Mouse (Mus musculus) forebrain, embryonic 14.5 days (tissue): ENCODE data around the gene Tango6. TPM values are rescaled to one million over a fixed set of nuclear protein-coding genes. Genes with fewer than 3 reads are reported as not detected.
"Not testable (repeated sequence)": the region's sequence is repeated elsewhere in the genome, so short reads cannot be mapped to it uniquely, and the experiment has no call there.

Experiments
- ATAC-seq: fragments of 200-750 bp; cut with Nextera tagmentation; 2 replicates; pipeline ENCODE4 v1.8.0; 2017; ENCODE audit warnings: mild to moderate bottlenecking, moderate library complexity
- DNase-seq: peaks from one replicate; pipeline ENCODE4 v3.0.0-alpha.2; 2015; ENCODE audit warnings: low spot score
- H3K27ac ChIP-seq: fragments of 300-500 bp; sonication (generic); 2 replicates; pipeline ENCODE4 v1.5.1; 2014; ENCODE audit warnings: low read depth, mild to moderate bottlenecking, control low read depth, low read length, moderate library complexity
- H3K27me3 ChIP-seq: fragments of 300-500 bp; sonication (generic); replicated peaks from 2 replicates; pipeline ENCODE4 v1.6.1; 2014; ENCODE audit warnings: low read length, control low read depth, mixed read lengths; ENCODE audit not compliant: control insufficient read depth, insufficient read depth
- H3K36me3 ChIP-seq: fragments of 300-500 bp; sonication (generic); 2 replicates; pipeline ENCODE4 v1.6.1; 2014; ENCODE audit warnings: low read length, control low read depth; ENCODE audit not compliant: control insufficient read depth, insufficient read depth
- H3K4me1 ChIP-seq: fragments of 300-500 bp; sonication (generic); 2 replicates; pipeline ENCODE4 v1.6.1; 2014; ENCODE audit warnings: antibody characterized with exemption, low read length, control low read depth; ENCODE audit not compliant: control insufficient read depth, insufficient read depth
- H3K4me2 ChIP-seq: fragments of 300-500 bp; sonication (generic); 2 replicates; pipeline ENCODE4 v1.6.1; 2014; ENCODE audit warnings: mild to moderate bottlenecking, control low read depth, low read length
- H3K4me3 ChIP-seq: fragments of 300-500 bp; sonication (generic); 2 replicates; pipeline ENCODE4 v1.5.1; 2014; ENCODE audit warnings: low read depth, low read length, control low read depth
- H3K9ac ChIP-seq: fragments of 300-500 bp; sonication (generic); 2 replicates; pipeline ENCODE4 v1.6.1; 2014; ENCODE audit warnings: mild to moderate bottlenecking, low read length, control low read depth, moderate library complexity
- H3K9me3 ChIP-seq: fragments of 300-500 bp; sonication (generic); replicated peaks from 2 replicates; pipeline ENCODE4 v1.6.1; 2016; ENCODE audit warnings: low read length, control low read depth, mixed read lengths; ENCODE audit not compliant: control insufficient read depth
- WGBS: fragments of 180-500 bp; shearing (Covaris S2); extraction: QIAGEN DNeasy Blood & Tissue Kit; methylation state at CpG from one replicate; pipeline ENCODE4 v1.1.7; 2014; 5-methylcytosine and 5-hydroxymethylcytosine counted together
- polyA plus RNA-seq: library from polyadenylated mRNA; unstranded; fragments of >200 nt; fragmentation: Nextera tagmentation; extraction: Ambion mirVana; gene quantifications from 2 replicates; pipeline ENCODE4 v1.2.1, GENCODE M21; 2014

Tango6 gene
- polyA plus RNA-seq, 1 experiment from 2014 or later, result 2.4 TPM

DNA sequence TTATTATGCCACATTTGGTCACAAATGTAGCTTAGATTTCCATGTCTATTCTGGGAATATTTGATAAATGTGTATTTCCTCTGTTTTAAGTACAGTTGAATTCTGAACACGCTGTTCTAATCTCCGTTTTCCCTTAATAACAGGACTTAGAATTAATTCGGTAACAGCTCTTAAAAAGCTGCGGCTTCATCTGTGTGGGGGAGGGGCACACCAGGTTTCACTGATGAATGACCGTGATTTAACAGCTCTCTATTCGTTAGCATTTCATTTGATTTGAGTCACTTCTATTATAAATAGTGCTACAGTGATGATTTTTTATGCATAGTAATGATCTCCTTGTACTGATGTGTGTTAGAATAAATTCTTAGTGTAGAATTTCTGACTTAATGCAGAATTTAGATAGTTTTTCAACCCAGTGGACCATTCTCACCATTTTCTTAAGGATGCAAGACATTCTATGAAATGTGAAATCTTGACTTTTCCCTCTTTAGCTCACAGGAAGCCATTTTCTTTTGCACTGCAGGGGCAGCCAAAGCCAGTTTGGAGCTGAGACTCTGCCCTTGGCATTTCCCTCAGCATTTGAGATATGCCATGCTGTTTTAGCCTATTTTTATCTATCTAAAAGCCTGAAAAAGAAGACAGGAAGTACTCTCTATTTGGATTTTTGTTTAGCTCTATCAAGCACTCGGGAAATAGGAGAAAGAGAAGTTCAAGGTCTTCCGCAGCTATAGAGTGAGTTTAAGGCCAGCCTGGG is 91.9 kb downstream of the Tango6 start:
- Histone ChIP-seq H3K9ac (no peak overlapping the region), H3K4me2 (no peak overlapping the region), H3K27ac (peak overlapping the region; percentile 52; the same call in 1 of the 2 replicates), H3K4me3 (no peak overlapping the region), H3K9me3 (no peaks in the 10 kb centered on the region), H3K27me3 (no peaks in the 10 kb centered on the region), H3K36me3 (no peaks in the 10 kb centered on the region), H3K4me1 (no peaks in the 10 kb centered on the region)
- 42% methylated on average over 8 of the region's 8 CpGs for WGBS
- DNase-seq, result peak; percentile 68
- ATAC-seq, result no peak

DNA sequence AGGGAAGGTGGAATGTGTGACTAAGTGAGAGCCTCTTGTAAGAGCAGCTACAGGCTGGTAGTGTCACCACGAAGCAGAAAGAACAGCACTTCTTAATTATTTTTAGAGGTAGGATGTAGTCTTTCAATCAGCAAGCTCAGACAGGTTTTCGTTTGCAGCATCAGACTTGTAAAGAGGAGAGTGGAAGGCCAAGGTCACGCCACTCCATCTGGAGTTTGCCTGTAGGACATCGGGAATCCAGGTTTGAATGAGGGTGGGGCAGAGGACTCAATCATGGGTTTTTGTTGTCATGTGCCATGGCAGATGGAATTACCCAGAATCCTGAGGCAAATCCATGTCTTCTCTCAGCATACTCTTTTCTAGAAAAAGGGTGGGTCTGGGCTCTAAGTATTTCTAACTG is 106.8 kb downstream of the Tango6 start:
- no peak overlapping the region for H3K4me3 ChIP-seq
- no peaks in the 10 kb centered on the region for H3K27me3 ChIP-seq
- 31% methylated on average over 4 of the region's 4 CpGs for WGBS
- H3K27ac ChIP-seq, result no peak overlapping the region
- no peaks in the 10 kb centered on the region for H3K4me1 ChIP-seq
- no peaks in the 10 kb centered on the region for H3K9me3 ChIP-seq
- DNase-seq (no peak), ATAC-seq (no peak)
- H3K9ac ChIP-seq, result no peak overlapping the region
- no peak overlapping the region for H3K4me2 ChIP-seq
- H3K36me3 ChIP-seq, result no peaks in the 10 kb centered on the region

- no peak overlapping the region for H3K27ac ChIP-seq
- H3K27me3 ChIP-seq, result no peaks in the 10 kb centered on the region
- H3K4me2 ChIP-seq, result no peak overlapping the region
- H3K4me3 ChIP-seq, result no peak overlapping the region
- H3K9ac ChIP-seq, result no peak overlapping the region
- 89% methylated on average over 2 of the region's 2 CpGs for WGBS
- H3K4me1 ChIP-seq, result no peaks in the 10 kb centered on the region
- H3K9me3 ChIP-seq, result no peaks in the 10 kb centered on the region
- ATAC-seq (no peak), DNase-seq (no peak)
- no peaks in the 10 kb centered on the region for H3K36me3 ChIP-seq
Measured at GRCm38 (mm10) chr8:106794820-106795219, 112.0 kb downstream of the Tango6 start.

- H3K36me3 ChIP-seq, result no peaks in the 10 kb centered on the region
- WGBS, result 57% methylated on average over 1 of the region's 1 CpGs
- no peak overlapping the region for H3K4me2 ChIP-seq
- no peak overlapping the region for H3K27ac ChIP-seq
- H3K4me3 ChIP-seq, result no peak overlapping the region
- H3K9me3 ChIP-seq, result no peaks in the 10 kb centered on the region
- H3K27me3 ChIP-seq, result no peaks in the 10 kb centered on the region
- H3K9ac ChIP-seq, result no peak overlapping the region
- H3K4me1 ChIP-seq, result no peaks in the 10 kb centered on the region
- no peak for ATAC-seq
- DNase-seq, result no peak
Measured at GRCm38 (mm10) chr8:106799821-106800220, 117.0 kb downstream of the Tango6 start.

DNA sequence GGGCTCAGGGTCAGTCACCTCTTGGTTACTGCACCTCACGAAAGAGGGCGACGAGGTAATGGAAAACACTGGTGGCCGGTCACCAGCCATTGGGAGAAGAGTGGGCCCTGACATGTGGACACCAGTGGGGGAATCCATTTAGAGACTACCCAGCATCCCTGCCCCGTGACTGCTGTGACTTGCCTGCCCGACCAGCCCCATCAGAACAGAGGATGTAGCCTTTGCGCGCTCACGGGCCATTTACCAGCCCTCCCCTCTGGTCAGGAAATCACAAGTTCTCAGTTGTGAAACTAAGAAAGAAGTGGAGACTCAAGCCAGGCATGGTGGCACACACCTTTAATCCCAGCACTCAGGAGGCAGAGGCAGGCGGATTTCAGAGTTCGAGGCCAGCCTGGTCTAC is 118.4 kb downstream of the Tango6 start:
- Histone ChIP-seq H3K4me3 (no peak overlapping the region), H3K4me2 (no peak overlapping the region), H3K9ac (no peak overlapping the region), H3K9me3 (no peaks in the 10 kb centered on the region), H3K36me3 (no peaks in the 10 kb centered on the region), H3K27ac (no peak overlapping the region), H3K4me1 (no peaks in the 10 kb centered on the region), H3K27me3 (no peaks in the 10 kb centered on the region)
- ATAC-seq (no peak), DNase-seq (no peak)
- 93% methylated on average over 11 of the region's 11 CpGs for WGBS

DNA sequence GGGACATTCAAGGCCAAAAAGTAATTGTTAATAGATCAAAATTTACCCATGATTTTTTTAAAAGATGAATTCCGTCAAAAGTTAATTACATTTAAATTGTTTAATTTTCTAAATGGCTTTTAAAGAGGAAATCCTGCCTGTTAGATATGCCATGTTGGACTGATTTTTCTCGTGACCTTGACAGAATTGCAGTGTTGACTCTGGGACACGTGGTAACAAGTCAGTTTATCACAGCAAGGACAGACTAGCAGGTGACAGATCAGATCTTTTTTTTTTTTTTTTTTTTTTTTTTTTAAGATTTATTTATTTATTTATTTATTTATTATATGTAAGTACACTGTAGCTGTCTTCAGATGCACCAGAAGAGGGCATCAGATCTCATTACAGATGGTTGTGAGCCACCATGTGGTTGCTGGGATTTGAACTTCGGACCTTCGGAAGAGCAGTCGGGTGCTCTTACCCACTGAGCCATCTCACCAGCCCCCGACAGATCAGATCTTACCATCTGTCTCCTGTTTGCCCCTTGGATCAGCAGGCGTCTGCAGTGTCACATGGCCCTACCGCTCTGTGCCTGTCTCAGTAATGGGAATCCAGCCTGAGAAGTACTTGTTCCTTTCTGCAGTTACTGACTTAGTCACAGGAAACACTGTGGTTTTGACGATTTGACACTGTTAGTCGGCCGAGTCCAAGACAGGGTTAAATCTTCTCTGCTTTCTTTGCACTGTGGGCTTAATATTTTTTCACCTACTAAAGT is 119.7 kb downstream of the Tango6 start:
- WGBS, result 90% methylated on average over 12 of the region's 12 CpGs
- H3K9ac ChIP-seq, ATAC-seq, H3K27ac ChIP-seq, H3K27me3 ChIP-seq, H3K4me2 ChIP-seq, H3K36me3 ChIP-seq, DNase-seq, H3K4me1 ChIP-seq, H3K4me3 ChIP-seq, H3K9me3 ChIP-seq: not testable (repeated sequence)

GRCm38 (mm10) chr8:106805859-106806258 is 123.0 kb downstream of the Tango6 start:
- Histone ChIP-seq H3K4me3 (no peak overlapping the region), H3K9me3 (no peaks in the 10 kb centered on the region), H3K9ac (no peak overlapping the region), H3K36me3 (no peaks in the 10 kb centered on the region), H3K27ac (no peak overlapping the region), H3K4me2 (no peak overlapping the region), H3K4me1 (no peaks in the 10 kb centered on the region), H3K27me3 (no peaks in the 10 kb centered on the region)
- no peak for ATAC-seq
- no peak for DNase-seq
- WGBS, result 90% methylated on average over 3 of the region's 3 CpGs

- ATAC-seq (no peak), DNase-seq (no peak)
- Histone ChIP-seq H3K36me3 (no peaks in the 10 kb centered on the region), H3K4me3 (no peak overlapping the region), H3K9ac (no peak overlapping the region), H3K4me2 (no peak overlapping the region), H3K9me3 (no peaks in the 10 kb centered on the region), H3K27ac (no peak overlapping the region), H3K4me1 (no peaks in the 10 kb centered on the region), H3K27me3 (no peaks in the 10 kb centered on the region)
- 83% methylated on average over 4 of the region's 4 CpGs for WGBS
Measured at GRCm38 (mm10) chr8:106807461-106807860, 124.6 kb downstream of the Tango6 start.

DNA sequence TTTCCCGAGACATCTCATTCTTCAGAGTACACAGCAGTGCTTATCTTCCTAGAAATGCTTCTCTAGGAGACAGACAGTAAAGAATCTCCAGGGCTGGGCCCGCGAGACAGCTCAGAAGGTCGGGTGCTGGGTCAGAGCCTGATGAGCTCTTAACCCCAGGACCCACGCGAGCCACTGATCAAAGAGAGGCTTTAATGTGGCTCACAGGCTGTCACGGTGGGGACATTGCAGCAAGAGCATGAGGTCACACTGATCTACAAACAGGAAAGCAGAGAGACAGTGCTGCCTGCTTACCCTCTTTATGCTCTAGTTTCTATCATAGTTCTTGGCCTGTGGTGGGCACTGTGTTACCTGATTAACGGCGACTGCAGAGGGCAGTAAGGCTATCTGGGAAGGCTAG is 126.9 kb downstream of the Tango6 start:
- Histone ChIP-seq H3K9me3 (no peaks in the 10 kb centered on the region), H3K27ac (no peak overlapping the region), H3K27me3 (no peaks in the 10 kb centered on the region), H3K9ac (no peak overlapping the region), H3K4me3 (no peak overlapping the region), H3K36me3 (no peaks in the 10 kb centered on the region), H3K4me1 (no peaks in the 10 kb centered on the region), H3K4me2 (no peak overlapping the region)
- 63% methylated on average over 9 of the region's 9 CpGs for WGBS
- no peak for DNase-seq
- no peak for ATAC-seq
